Mouse (Mus musculus): ENCODE measurements at regions not wholly inside any gene's neighbourhood (a gene's known extent, or its start where the extent isn't known, plus 50 kb on each side); places are given as distances from the start of the nearest gene placed in this dataset.
"Not testable (repeated sequence)": the region's sequence is repeated elsewhere in the genome, so short reads cannot be mapped to it uniquely, and the experiment has no call there.

- peak; percentile 66 for DNase-seq
These were observed 144.6 kb upstream of the Rbbp6 start for GRCm38 (mm10) chr7:122820587-122821535.

- peak; percentile 71 for DNase-seq
These were observed 142.1 kb upstream of the Rbbp6 start for GRCm38 (mm10) chr7:122823429-122823828.

- DNase-seq: no peak
These were observed 126.4 kb upstream of the Rbbp6 start for GRCm38 (mm10) chr7:122839091-122839490.

- no peak for DNase-seq
These were observed 120.7 kb upstream of the Rbbp6 start for GRCm38 (mm10) chr7:122844831-122845230.

- DNase-seq: no peak
These were observed 118.1 kb upstream of the Rbbp6 start for GRCm38 (mm10) chr7:122847376-122847775.

GRCm38 (mm10) chr7:122873386-122873785 is 92.1 kb upstream of the Rbbp6 start:
- no peak for DNase-seq

- no peak for DNase-seq
These were observed 89.2 kb upstream of the Rbbp6 start for GRCm38 (mm10) chr7:122876286-122876685.

- DNase-seq: not testable (repeated sequence)
These were observed 83.5 kb upstream of the Rbbp6 start for GRCm38 (mm10) chr7:122881890-122882500.

- DNase-seq: no peak
These were observed 78.7 kb upstream of the Rbbp6 start for GRCm38 (mm10) chr7:122886737-122887136.

GRCm38 (mm10) chr7:122897148-122897547 is 68.3 kb upstream of the Rbbp6 start:
- DNase-seq: no peak

- DNase-seq: no peak
These were observed 59.4 kb upstream of the Rbbp6 start for GRCm38 (mm10) chr7:122906056-122906455.

- DNase-seq: peak; percentile 39
These were observed 56.2 kb upstream of the Rbbp6 start for GRCm38 (mm10) chr7:122909296-122909695.

Data from lung, postnatal 36 days (tissue).